Mouse (Mus musculus): ENCODE results near the gene Wbp2nl. TPM values are rescaled to one million over a fixed set of nuclear protein-coding genes. Genes with fewer than 3 reads are reported as not detected.
"Not testable (repeated sequence)": the region's sequence is repeated elsewhere in the genome, so short reads cannot be mapped to it uniquely, and the experiment has no call there.

Gene Wbp2nl
- polyA plus RNA-seq, 1 experiment: not detected

DNA sequence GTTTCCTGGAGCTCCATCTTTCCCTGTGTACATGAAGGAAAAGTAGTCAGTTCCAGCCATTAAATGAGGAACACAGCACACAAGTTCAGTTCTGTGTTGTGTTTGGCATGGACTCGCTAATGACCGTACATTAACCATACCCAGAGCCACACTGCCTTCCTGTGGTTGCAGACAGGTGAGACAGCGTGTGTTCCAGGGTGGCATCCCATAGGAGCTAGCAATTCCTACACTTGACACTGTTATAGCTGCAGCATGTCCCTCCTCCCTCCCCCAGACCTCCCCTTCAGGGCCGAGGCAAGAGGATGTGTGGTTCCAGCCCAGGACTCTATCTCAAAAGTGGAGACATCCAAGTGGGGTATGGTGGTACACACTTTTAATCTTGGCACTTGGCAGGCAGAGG lies 51.6 kb downstream of the Wbp2nl start:
- Histone ChIP-seq H3K4me3 (ENCODE audit: insufficient read depth, low read depth, low read length) (no peak overlapping the region), H3K27ac (replicated peaks; ENCODE audit: low read depth, low read length) (no peak overlapping the region), H3K4me1 (ENCODE audit: control insufficient read depth, insufficient read depth, insufficient read length, low read length) (peaks cover 8% of the 10 kb centered on the region)

DNA sequence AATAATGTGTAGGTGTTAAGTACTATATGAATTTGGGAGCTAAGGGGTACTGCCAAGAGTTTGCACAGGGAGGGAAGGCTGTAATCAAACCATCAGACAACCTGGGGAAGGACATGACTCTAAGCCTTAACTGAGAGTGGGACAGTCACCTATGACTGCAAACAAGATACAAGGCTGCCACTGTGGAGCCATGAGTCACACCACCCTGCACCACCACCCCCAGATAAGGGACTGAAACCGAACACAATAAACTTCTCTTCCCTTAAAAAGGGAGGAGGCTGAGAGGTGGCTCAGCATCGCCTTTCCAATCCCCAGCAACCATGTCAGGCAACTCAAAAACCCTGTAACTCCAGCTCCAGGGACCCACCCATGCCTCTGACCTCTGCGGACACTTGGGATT lies 52.7 kb downstream of the Wbp2nl start:
- Histone ChIP-seq H3K27ac (replicated peaks; ENCODE audit: low read depth, low read length) (0 out of 2 replicates have a peak overlapping the region, but pooled peaks have one; percentile 10), H3K4me3 (ENCODE audit: insufficient read depth, low read depth, low read length) (no peak overlapping the region), H3K4me1 (ENCODE audit: control insufficient read depth, insufficient read depth, insufficient read length, low read length) (peaks cover 8% of the 10 kb centered on the region)

- Histone ChIP-seq H3K4me3 (ENCODE audit: insufficient read depth, low read depth, low read length) (peak overlapping the region; percentile 86), H3K4me1 (ENCODE audit: control insufficient read depth, insufficient read depth, insufficient read length, low read length) (no peaks in the 10 kb centered on the region; the same call in 1 of the 2 replicates), H3K27ac (replicated peaks; ENCODE audit: low read depth, low read length) (peak overlapping the region; percentile 95)
Observed at GRCm38 (mm10) chr15:82353078-82353744, 54.5 kb downstream of the Wbp2nl start.

DNA sequence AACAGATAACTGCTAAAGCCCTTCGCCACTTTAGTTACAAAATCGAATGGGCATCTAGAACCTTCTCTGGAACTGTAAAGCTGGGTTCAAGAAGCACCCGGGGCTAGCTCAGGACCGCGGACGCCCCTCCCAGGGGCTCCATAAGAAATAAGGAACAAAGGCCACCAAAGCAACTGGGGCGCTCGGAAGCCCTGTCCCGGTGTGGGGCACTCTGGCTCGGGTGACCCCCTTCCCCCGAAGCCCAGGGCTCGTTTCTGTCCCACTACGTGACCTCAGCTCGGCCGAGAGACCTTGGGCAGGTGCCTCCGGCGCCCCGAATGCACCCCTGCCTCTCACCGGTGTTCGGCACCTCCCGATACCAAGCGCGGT lies 55.0 kb downstream of the Wbp2nl start:
- H3K4me1 ChIP-seq (ENCODE audit: control insufficient read depth, insufficient read depth, insufficient read length, low read length): peaks cover 5% of the 10 kb centered on the region
- peak overlapping the region; percentile 95 for H3K27ac ChIP-seq (replicated peaks; ENCODE audit: low read depth, low read length)
- peak overlapping the region; percentile 86 for H3K4me3 ChIP-seq (ENCODE audit: insufficient read depth, low read depth, low read length)

- H3K4me3 ChIP-seq (ENCODE audit: insufficient read depth, low read depth, low read length): peak within 1 kb of the TSS; percentile 86
- peaks cover 6% of the 10 kb centered on the region for H3K4me1 ChIP-seq (ENCODE audit: control insufficient read depth, insufficient read depth, insufficient read length, low read length)
Observed at GRCm38 (mm10) chr15:82354126-82354945, 55.6 kb downstream of the Wbp2nl start, which contains the start of gene Ndufa6. Ndufa6 (minus strand) TSS chr15:82354322.

DNA sequence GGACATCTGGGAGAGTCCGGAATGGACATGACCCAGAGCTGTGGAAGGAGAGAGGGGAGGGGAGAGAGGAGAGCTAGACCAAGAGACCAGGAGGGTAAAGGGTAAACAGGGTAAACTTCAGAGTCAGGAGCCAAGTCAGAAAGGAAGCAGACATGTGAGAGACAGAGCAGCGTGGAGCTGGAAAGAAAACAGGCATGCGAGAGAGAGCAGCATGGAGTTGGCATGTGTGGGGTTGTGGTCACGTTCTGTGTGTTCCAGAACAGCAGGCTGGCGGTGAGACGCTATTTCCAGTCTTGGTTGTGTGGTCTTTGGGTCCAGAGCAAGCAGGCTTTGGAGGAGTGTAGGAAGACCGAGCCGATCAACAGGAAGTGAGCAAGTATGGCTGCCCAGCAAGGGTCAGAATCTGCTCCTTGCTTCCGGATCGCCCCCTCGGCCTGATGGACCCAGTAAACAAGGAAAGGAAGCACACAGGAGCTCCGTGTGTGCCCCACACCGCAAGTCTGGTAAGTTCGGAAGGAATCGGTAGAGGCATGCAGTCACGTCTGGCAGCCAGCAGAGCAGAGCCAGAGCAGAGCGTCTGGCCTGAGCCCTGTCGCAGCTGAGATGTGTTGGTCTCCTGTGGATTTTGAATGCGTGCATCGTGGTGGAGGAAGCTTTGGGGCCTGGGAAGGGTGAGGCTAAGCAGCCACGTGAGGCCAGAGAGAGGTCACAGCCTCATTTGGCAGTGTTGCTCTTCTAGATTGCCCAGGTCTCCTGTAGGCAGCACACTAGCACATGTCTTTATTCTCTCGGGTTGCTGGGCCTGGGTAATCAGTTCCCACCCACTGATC lies 59.9 kb downstream of the Wbp2nl start:
- Histone ChIP-seq H3K4me1 (ENCODE audit: control insufficient read depth, insufficient read depth, insufficient read length, low read length) (peaks cover 14% of the 10 kb centered on the region), H3K27ac (replicated peaks; ENCODE audit: low read depth, low read length) (peak overlapping the region; percentile 74), H3K4me3 (ENCODE audit: insufficient read depth, low read depth, low read length) (peak overlapping the region; percentile 37)

More at GRCm38 (mm10) chr15:82354126-82354945, 55.6 kb downstream of the Wbp2nl start, which contains the start of gene Ndufa6:
- peak within 1 kb of the TSS; percentile 95 for H3K27ac ChIP-seq (replicated peaks; ENCODE audit: low read depth, low read length)

DNA sequence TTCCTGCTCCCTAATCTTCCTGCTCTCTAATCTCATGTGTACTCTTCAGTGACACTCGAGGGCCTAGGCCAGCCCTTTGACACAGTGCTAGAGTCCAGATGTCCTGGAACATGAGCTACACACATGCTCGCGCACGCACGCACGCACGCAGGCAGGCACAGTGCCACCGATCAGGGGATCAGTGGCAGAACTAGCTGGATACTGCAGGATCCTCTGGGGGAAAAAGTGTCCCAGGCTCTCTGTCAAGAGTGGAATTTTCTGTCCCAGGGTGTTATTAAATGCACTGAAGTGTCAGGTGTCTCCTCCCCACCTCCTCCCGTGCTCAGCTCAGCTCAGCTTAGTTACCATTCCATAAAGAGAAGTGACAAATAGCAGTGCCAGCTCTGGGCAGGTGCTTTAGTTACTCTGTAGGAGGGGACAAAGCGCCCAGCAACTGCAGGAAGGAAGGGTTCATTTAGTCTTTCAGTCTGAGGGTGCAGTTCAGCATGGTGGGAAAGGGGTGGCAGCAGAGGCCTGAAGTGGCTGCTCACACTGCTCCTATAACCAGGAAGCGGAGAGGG lies 62.8 kb downstream of the Wbp2nl start:
- Histone ChIP-seq H3K4me1 (ENCODE audit: control insufficient read depth, insufficient read depth, insufficient read length, low read length) (peaks cover 14% of the 10 kb centered on the region), H3K4me3 (ENCODE audit: insufficient read depth, low read depth, low read length) (no peak overlapping the region), H3K27ac (replicated peaks; ENCODE audit: low read depth, low read length) (peak overlapping the region; percentile 28)

DNA sequence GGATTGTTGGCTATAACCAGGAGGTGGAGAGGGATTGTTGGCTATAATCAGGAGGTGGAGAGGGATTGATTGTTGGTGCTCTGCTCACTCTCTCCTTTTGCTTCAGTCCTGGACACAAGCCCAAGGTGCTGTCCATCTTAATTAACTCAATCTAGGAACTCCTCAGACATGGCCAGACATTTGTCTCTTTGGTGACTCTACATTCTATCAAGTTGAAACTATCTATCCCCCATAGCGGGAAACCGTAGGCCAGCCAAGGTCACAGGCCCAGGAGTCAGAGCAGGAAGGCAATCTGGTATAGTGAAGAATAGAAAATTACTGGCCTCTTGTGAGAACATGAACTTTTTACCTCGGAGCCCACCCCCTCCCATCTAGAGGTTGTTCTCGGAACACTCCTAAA lies 63.5 kb downstream of the Wbp2nl start:
- Histone ChIP-seq H3K27ac (replicated peaks; ENCODE audit: low read depth, low read length) (peak overlapping the region; percentile 79), H3K4me1 (ENCODE audit: control insufficient read depth, insufficient read depth, insufficient read length, low read length) (peaks cover 14% of the 10 kb centered on the region)

GRCm38 (mm10) chr15:82363801-82364200 lies 65.0 kb downstream of the Wbp2nl start:
- not testable (repeated sequence) for H3K27ac ChIP-seq (replicated peaks; ENCODE audit: low read depth, low read length); H3K4me3 ChIP-seq (ENCODE audit: insufficient read depth, low read depth, low read length); H3K4me1 ChIP-seq (ENCODE audit: control insufficient read depth, insufficient read depth, insufficient read length, low read length)

More for the DNA sequence above, 63.5 kb downstream of the Wbp2nl start:
- no peak overlapping the region for H3K4me3 ChIP-seq (ENCODE audit: insufficient read depth, low read depth, low read length)

Other genes with a start within 250 kb of the Wbp2nl start
- not detected in 2 replicates for gene 4930407I10Rik, start 239.8 kb upstream of the Wbp2nl start, polyA plus RNA-seq (2012; ENCODE audit: insufficient read depth, insufficient read length, missing spikeins)
- not detected in 2 replicates for gene Mei1, start 229.0 kb upstream of the Wbp2nl start, polyA plus RNA-seq (2012; ENCODE audit: insufficient read depth, insufficient read length, missing spikeins)
- gene Ccdc134, start 171.0 kb upstream of the Wbp2nl start, polyA plus RNA-seq (2012; ENCODE audit: insufficient read depth, insufficient read length, missing spikeins): 3.6 and 4.3 TPM in 2 replicates
- 24.3 and 25.3 TPM in 2 replicates for gene Srebf2, start 151.8 kb upstream of the Wbp2nl start, polyA plus RNA-seq (2012; ENCODE audit: insufficient read depth, insufficient read length, missing spikeins)
- not detected in 2 replicates for gene Shisa8, start 86.1 kb upstream of the Wbp2nl start, polyA plus RNA-seq (2012; ENCODE audit: insufficient read depth, insufficient read length, missing spikeins)
- not detected in 2 replicates for gene Tnfrsf13c, start 74.6 kb upstream of the Wbp2nl start, polyA plus RNA-seq (2012; ENCODE audit: insufficient read depth, insufficient read length, missing spikeins)
- not detected in 2 replicates for gene Cenpm, start 54.2 kb upstream of the Wbp2nl start, polyA plus RNA-seq (2012; ENCODE audit: insufficient read depth, insufficient read length, missing spikeins)
- not detected in 2 replicates for gene 1500009C09Rik, start 46.6 kb upstream of the Wbp2nl start, polyA plus RNA-seq (2012; ENCODE audit: insufficient read depth, insufficient read length, missing spikeins)
- gene Sept3, start 24.1 kb upstream of the Wbp2nl start, polyA plus RNA-seq (2012; ENCODE audit: insufficient read depth, insufficient read length, missing spikeins): 0.28 TPM in 1 of 2 replicates, not detected in the other
- gene Naga, start 40.0 kb downstream of the Wbp2nl start, polyA plus RNA-seq (2012; ENCODE audit: insufficient read depth, insufficient read length, missing spikeins): 13.1 and 13.8 TPM in 2 replicates
- 0.52 and 1.5 TPM in 2 replicates for gene Pheta2, start 40.0 kb downstream of the Wbp2nl start, polyA plus RNA-seq (2012; ENCODE audit: insufficient read depth, insufficient read length, missing spikeins)
- 420 and 432 TPM in 2 replicates for gene Smdt1, start 40.0 kb downstream of the Wbp2nl start, polyA plus RNA-seq (2012; ENCODE audit: insufficient read depth, insufficient read length, missing spikeins)
- 2,100 and 2,481 TPM in 2 replicates for gene Ndufa6, start 55.4 kb downstream of the Wbp2nl start, polyA plus RNA-seq (2012; ENCODE audit: insufficient read depth, insufficient read length, missing spikeins)
- gene Cyp2d22, start 81.3 kb downstream of the Wbp2nl start, polyA plus RNA-seq (2012; ENCODE audit: insufficient read depth, insufficient read length, missing spikeins): 29.8 and 37.1 TPM in 2 replicates
- gene Cyp2d11, start 95.1 kb downstream of the Wbp2nl start, polyA plus RNA-seq (2012; ENCODE audit: insufficient read depth, insufficient read length, missing spikeins): not detected in 2 replicates
- gene Cyp2d10, start 108.2 kb downstream of the Wbp2nl start, polyA plus RNA-seq (2012; ENCODE audit: insufficient read depth, insufficient read length, missing spikeins): not detected in 2 replicates
- 1.3 TPM in 1 of 2 replicates, not detected in the other for gene Cyp2d9, start 134.5 kb downstream of the Wbp2nl start, polyA plus RNA-seq (2012; ENCODE audit: insufficient read depth, insufficient read length, missing spikeins)